Mouse (Mus musculus): ENCODE measurements around the gene Ranbp10. TPM values are rescaled to one million over a fixed set of nuclear protein-coding genes. Genes with fewer than 3 reads are reported as not detected.
"Not testable (repeated sequence)": the region's sequence is repeated elsewhere in the genome, so short reads cannot be mapped to it uniquely, and the experiment has no call there.

Ranbp10 gene
- polyA plus RNA-seq, 1 experiment: 18.4 TPM

- Histone ChIP-seq H3K4me3 (ENCODE audit: insufficient read depth, low read length) (no peak overlapping the region), H3K27ac (ENCODE audit: insufficient read depth, low read length) (no peak overlapping the region), H3K4me1 (ENCODE audit: control insufficient read depth, insufficient read depth, low read length) (no peaks in the 10 kb centered on the region)
- no peak for TF ChIP-seq CTCF (IDR thresholded peaks at IDR 0.05; ENCODE audit: borderline replicate concordance, insufficient read depth, low read length)
- TF ChIP-seq POLR2A (IDR thresholded peaks at IDR 0.05; ENCODE audit: low read depth, low read length): no peak
These were observed 12.1 kb upstream of the Ranbp10 start for GRCm38 (mm10) chr8:105839209-105839608.

- H3K4me3 ChIP-seq (ENCODE audit: insufficient read depth, low read length): no peak overlapping the region
- no peaks in the 10 kb centered on the region for H3K4me1 ChIP-seq (ENCODE audit: control insufficient read depth, insufficient read depth, low read length)
- H3K27ac ChIP-seq (ENCODE audit: insufficient read depth, low read length): no peak overlapping the region
- no peak for TF ChIP-seq POLR2A (IDR thresholded peaks at IDR 0.05; ENCODE audit: low read depth, low read length)
- TF ChIP-seq CTCF (IDR thresholded peaks at IDR 0.05; ENCODE audit: borderline replicate concordance, insufficient read depth, low read length): no peak
These were observed 9.8 kb upstream of the Ranbp10 start for GRCm38 (mm10) chr8:105836991-105837390.

GRCm38 (mm10) chr8:105835318-105835717, 8.2 kb upstream of the Ranbp10 start:
- Histone ChIP-seq H3K27ac (ENCODE audit: insufficient read depth, low read length) (no peak overlapping the region), H3K4me3 (ENCODE audit: insufficient read depth, low read length) (no peak overlapping the region), H3K4me1 (ENCODE audit: control insufficient read depth, insufficient read depth, low read length) (no peaks in the 10 kb centered on the region)
- TF ChIP-seq POLR2A (IDR thresholded peaks at IDR 0.05; ENCODE audit: low read depth, low read length) (no peak), CTCF (IDR thresholded peaks at IDR 0.05; ENCODE audit: borderline replicate concordance, insufficient read depth, low read length) (no peak)

- not testable (repeated sequence) for H3K4me1 ChIP-seq (ENCODE audit: control insufficient read depth, insufficient read depth, low read length); H3K27ac ChIP-seq (ENCODE audit: insufficient read depth, low read length); H3K4me3 ChIP-seq (ENCODE audit: insufficient read depth, low read length)
These were observed 6.6 kb upstream of the Ranbp10 start for GRCm38 (mm10) chr8:105833740-105834139.

GRCm38 (mm10) chr8:105826379-105826778, 771 bp downstream of the Ranbp10 start:
- no peak for TF ChIP-seq POLR2A (IDR thresholded peaks at IDR 0.05; ENCODE audit: low read depth, low read length)
- TF ChIP-seq CTCF (IDR thresholded peaks at IDR 0.05; ENCODE audit: borderline replicate concordance, insufficient read depth, low read length): no peak
- no peaks in the 10 kb centered on the region for H3K4me1 ChIP-seq (ENCODE audit: control insufficient read depth, insufficient read depth, low read length)
- H3K4me3 ChIP-seq (ENCODE audit: insufficient read depth, low read length): peak overlapping the region; percentile 84
- no peak overlapping the region for H3K27ac ChIP-seq (ENCODE audit: insufficient read depth, low read length)

- Histone ChIP-seq H3K4me1 (ENCODE audit: control insufficient read depth, insufficient read depth, low read length) (no peaks in the 10 kb centered on the region), H3K4me3 (ENCODE audit: insufficient read depth, low read length) (peak overlapping the region; percentile 84)
- TF ChIP-seq CTCF (IDR thresholded peaks at IDR 0.05; ENCODE audit: borderline replicate concordance, insufficient read depth, low read length) (no peak), POLR2A (IDR thresholded peaks at IDR 0.05; ENCODE audit: low read depth, low read length) (no peak)
These were observed 1.6 kb downstream of the Ranbp10 start for GRCm38 (mm10) chr8:105825506-105825905.

GRCm38 (mm10) chr8:105820925-105821324, 6.2 kb downstream of the Ranbp10 start:
- no peak for TF ChIP-seq CTCF (IDR thresholded peaks at IDR 0.05; ENCODE audit: borderline replicate concordance, insufficient read depth, low read length)
- TF ChIP-seq POLR2A (IDR thresholded peaks at IDR 0.05; ENCODE audit: low read depth, low read length): no peak
- no peak overlapping the region for H3K4me3 ChIP-seq (ENCODE audit: insufficient read depth, low read length)
- no peak overlapping the region for H3K27ac ChIP-seq (ENCODE audit: insufficient read depth, low read length)
- no peaks in the 10 kb centered on the region for H3K4me1 ChIP-seq (ENCODE audit: control insufficient read depth, insufficient read depth, low read length)

More at GRCm38 (mm10) chr8:105825506-105825905, 1.6 kb downstream of the Ranbp10 start:
- H3K27ac ChIP-seq (ENCODE audit: insufficient read depth, low read length): no peak overlapping the region

- TF ChIP-seq POLR2A (IDR thresholded peaks at IDR 0.05; ENCODE audit: low read depth, low read length) (no peak), CTCF (IDR thresholded peaks at IDR 0.05; ENCODE audit: borderline replicate concordance, insufficient read depth, low read length) (no peak)
- no peaks in the 10 kb centered on the region for H3K4me1 ChIP-seq (ENCODE audit: control insufficient read depth, insufficient read depth, low read length)
- H3K4me3 ChIP-seq (ENCODE audit: insufficient read depth, low read length): no peak overlapping the region
- H3K27ac ChIP-seq (ENCODE audit: insufficient read depth, low read length): no peak overlapping the region
These were observed 7.5 kb downstream of the Ranbp10 start for GRCm38 (mm10) chr8:105819659-105820058.

- Histone ChIP-seq H3K4me3 (ENCODE audit: insufficient read depth, low read length) (no peak overlapping the region), H3K4me1 (ENCODE audit: control insufficient read depth, insufficient read depth, low read length) (peaks cover 5% of the 10 kb centered on the region; the same call in 1 of the 2 replicates), H3K27ac (ENCODE audit: insufficient read depth, low read length) (no peak overlapping the region)
- TF ChIP-seq POLR2A (IDR thresholded peaks at IDR 0.05; ENCODE audit: low read depth, low read length) (no peak), CTCF (IDR thresholded peaks at IDR 0.05; ENCODE audit: borderline replicate concordance, insufficient read depth, low read length) (no peak)
These were observed 13.9 kb downstream of the Ranbp10 start for GRCm38 (mm10) chr8:105813241-105813640.

GRCm38 (mm10) chr8:105812511-105812910, 14.6 kb downstream of the Ranbp10 start:
- H3K4me1 ChIP-seq (ENCODE audit: control insufficient read depth, insufficient read depth, low read length): peaks cover 5% of the 10 kb centered on the region; the same call in 1 of the 2 replicates
- no peak overlapping the region for H3K4me3 ChIP-seq (ENCODE audit: insufficient read depth, low read length)
- no peak overlapping the region for H3K27ac ChIP-seq (ENCODE audit: insufficient read depth, low read length)
- TF ChIP-seq POLR2A (IDR thresholded peaks at IDR 0.05; ENCODE audit: low read depth, low read length): no peak

- no peak overlapping the region for H3K27ac ChIP-seq (ENCODE audit: insufficient read depth, low read length)
- H3K4me1 ChIP-seq (ENCODE audit: control insufficient read depth, insufficient read depth, low read length): peaks cover 5% of the 10 kb centered on the region; the same call in 1 of the 2 replicates
- TF ChIP-seq CTCF (IDR thresholded peaks at IDR 0.05; ENCODE audit: borderline replicate concordance, insufficient read depth, low read length) (no peak), POLR2A (IDR thresholded peaks at IDR 0.05; ENCODE audit: low read depth, low read length) (no peak)
- H3K4me3 ChIP-seq (ENCODE audit: insufficient read depth, low read length): no peak overlapping the region
These were observed 15.6 kb downstream of the Ranbp10 start for GRCm38 (mm10) chr8:105811543-105811942.
